Mouse (Mus musculus): ENCODE measurements around the gene Vmn2r80.

- TF ChIP-seq CTCF (IDR thresholded peaks at IDR 0.05; ENCODE audit: borderline replicate concordance, extremely low read depth, insufficient read depth, insufficient read length) (no peak), POLR2A (IDR thresholded peaks at IDR 0.05; ENCODE audit: borderline replicate concordance, extremely low read depth, insufficient read depth, insufficient read length, poor library complexity, severe bottlenecking) (no peak)
Measured at GRCm38 (mm10) chr10:79107531-79107930, 41.0 kb upstream of the Vmn2r80 start.
